Mouse (Mus musculus): ENCODE measurements at regions not wholly inside any gene's neighbourhood (a gene's known extent, or its start where the extent isn't known, plus 50 kb on each side); places are given as distances from the start of the nearest gene placed in this dataset.

DNA sequence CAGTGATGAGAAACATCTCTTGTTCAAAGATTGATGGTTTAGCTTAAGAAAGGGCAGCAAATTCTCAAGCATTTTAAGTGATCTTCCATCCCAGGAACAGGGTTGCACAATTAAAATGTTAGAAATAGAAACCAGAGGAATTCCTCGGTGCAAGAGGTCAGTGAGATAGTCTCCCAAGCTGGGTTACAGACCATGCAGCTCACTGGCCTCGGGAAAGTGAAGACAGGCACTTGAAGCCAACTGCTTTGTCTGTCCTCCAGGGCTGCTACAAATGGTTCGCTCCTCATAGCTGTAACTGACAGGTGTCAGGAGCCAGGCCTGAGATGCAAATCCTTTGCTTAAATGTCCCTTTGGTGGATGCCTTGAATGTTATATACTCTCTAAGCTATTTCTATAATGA, 306.2 kb upstream of the Jag1 start:
- no peak for DNase-seq (ENCODE audit: low spot score)

DNA sequence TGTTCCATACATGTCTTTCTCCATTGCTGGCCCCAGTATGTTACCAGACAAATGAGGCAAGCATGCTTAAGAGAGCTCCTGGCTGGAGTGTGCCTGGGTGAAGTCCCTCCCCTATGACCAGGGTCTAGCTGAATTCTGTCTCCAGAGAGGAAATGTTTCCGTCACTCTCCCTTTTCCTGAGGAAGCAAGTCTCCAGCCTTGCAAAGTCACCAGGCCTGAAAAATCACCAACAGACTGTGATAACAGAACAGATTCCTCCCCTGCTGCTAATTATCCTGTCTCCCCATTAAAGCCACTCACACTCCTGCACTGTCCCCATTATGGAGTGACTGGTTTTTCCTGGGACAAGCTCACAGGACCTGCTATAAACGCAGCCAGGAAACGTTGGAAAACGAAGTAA, 303.2 kb upstream of the Jag1 start:
- DNase-seq (ENCODE audit: low spot score), result no peak

DNA sequence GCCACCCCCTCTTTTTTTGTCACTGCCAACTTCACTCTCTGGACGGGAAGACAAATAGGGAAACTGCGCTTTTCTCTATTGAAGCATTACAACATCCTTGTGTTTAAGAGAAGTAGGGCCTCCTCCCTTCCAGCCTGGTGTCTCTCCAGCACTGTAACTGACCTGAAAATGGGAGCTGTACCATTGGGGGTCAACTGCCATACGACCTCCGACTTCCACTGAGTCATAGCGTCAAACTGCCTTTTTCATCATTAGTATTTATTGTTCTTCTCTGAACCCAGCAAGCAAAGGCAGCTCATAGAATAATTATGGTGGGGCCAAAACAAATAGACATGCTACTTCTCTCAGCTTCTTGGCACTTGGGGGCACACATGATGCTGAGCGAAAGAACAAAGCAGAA, 301.2 kb upstream of the Jag1 start:
- no peak for DNase-seq (ENCODE audit: low spot score)

- no peak for DNase-seq (ENCODE audit: low spot score)
Observed at GRCm38 (mm10) chr2:137413432-137413831, 297.0 kb upstream of the Jag1 start.

- DNase-seq (ENCODE audit: low spot score), result no peak
Observed at GRCm38 (mm10) chr2:137409611-137410010, 293.2 kb upstream of the Jag1 start.

GRCm38 (mm10) chr2:137408294-137408693, 291.9 kb upstream of the Jag1 start:
- DNase-seq (ENCODE audit: low spot score), result no peak

DNA sequence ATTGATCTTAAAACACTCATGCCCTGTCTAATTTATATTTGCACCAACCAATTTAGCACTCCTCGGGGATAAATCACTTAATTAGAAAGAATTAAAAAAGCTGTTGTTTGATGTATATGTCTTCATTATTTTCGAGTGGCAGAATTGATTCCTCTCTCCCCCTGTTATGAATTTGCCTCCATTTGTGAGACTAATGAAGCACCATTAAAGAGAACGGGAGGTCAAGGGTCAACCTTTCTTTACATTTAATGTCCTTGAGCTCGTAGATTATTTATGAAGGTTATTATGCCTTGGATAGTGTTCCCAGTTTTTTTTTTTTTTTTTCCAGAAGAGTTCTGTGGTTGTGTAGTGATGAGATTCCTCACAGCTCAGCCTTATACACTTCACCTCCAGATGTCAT, 277.0 kb upstream of the Jag1 start:
- no peak for DNase-seq (ENCODE audit: low spot score)

DNA sequence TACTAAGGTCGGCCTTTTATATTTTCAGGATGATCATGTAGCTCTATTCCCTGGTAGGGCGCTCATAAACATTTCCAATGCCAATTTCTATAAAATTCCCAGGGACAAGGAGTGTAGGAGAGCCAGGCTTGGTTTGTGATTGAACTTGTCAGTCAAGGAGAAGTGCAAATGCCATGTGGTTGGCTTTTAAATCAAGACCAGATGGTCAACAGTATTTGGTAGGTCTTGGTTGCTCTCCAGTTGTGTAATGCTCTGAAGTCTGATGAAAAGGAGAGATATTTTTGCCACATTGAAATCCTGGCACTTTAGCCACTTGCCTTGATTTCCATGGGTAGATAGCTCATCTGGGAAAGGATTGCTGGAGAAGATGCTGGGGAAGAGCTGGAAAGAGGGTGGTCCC, 263.4 kb upstream of the Jag1 start:
- no peak for DNase-seq (ENCODE audit: low spot score)

DNA sequence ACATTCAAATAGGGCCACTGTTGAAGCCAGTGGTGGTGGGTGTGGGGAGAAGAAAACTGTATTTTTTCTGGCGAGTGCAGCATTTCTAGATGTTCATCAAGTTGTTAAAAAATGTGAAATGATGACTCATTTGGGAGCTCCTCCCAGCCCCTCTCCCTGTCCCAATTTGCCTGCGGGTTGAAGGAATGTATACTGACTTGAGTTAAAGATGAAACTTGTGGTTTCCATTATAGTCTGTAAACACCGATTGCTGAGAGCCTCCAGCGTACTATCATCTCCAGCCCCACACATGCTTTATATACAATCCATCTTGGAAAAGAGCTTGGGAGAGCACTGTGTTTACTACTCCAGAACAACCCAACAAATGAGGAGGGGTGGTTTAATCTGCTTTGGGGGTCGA, 258.9 kb upstream of the Jag1 start:
- no peak for DNase-seq (ENCODE audit: low spot score)

DNA sequence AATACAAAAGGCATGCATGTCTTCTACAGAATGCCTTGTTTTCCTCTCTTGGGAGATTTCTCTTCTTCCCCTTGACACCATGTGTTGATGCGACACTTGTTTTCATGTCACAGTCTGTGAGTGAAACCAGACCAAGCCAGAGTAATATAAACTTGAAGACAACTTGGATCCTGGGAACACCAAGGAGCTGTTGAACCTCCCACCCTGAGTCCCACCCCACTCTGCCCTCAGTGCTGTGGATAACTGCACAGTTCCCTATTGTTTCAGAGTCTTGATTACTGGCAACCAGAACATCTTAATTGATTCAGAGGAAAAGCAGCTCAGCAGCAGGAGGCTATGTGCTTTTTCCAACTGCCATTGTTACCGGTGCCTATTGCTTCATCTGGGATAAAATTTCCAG, 254.6 kb upstream of the Jag1 start:
- DNase-seq (ENCODE audit: low spot score), result no peak

DNA sequence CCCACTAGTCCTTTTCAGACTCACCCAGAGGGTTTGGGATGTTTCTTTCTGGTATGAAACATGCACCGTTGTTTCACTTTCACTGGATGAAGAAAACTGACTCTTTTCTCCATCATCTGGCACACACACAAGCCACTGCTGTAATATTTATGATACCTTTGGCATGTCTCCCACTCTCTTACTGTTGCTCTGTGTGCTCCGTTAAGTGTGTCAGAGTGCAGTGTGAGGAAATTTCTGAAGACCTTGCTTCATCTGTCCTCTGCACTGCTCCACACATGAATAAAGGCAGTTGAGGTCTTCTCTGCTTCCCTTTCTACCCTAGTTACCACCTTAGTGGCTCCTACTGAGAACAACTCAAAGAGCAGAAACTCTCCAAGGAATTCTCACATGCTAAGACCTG, 246.6 kb upstream of the Jag1 start:
- no peak for DNase-seq (ENCODE audit: low spot score)

DNA sequence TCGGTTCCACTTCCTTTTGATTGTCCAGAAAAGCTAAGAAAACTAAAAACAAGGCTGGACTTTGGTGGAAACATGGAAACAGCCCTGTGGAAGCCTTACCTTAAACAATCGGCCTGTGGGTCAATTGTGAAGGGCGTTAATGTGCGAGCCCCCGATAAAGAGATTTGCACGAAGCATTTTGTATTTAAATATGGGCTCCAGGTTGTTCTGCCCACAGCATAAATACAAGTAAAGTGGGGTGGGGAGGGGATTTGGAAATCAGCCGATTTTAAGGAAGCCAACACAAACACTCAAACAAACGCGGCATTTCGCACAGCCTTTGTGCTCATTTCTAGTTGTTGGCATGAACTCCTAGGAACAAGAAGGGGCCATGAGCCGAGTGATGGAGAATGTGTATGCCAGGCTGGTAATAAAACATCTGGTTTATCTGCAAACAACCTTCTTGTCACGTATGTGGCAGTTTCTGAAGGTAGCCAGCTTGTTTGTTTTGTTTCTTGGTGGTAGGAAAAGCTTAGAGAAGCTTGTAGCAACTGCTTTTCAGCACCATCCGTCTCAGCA, 240.8 kb upstream of the Jag1 start:
- DNase-seq (ENCODE audit: low spot score), result no peak

GRCm38 (mm10) chr2:137343736-137344135, 227.3 kb upstream of the Jag1 start:
- DNase-seq (ENCODE audit: low spot score), result no peak

DNA sequence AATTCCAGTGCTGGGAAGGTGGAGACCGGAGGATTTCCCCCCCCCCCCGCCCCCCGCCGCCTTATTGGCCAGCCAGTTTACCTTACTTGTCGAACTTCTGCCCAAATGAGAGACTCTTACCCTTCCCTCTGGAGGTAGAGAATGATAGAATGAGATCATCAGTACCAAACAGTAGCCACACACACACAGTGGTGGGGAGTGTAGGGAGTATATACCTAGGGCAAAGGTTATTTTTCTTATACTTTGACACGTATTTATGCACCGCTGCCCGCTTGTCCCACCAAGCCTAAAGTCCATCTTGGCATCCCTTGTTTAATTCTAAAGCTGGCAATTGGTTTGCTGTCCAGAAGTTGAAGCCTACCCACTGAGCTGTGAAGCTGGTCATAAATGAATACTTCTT, 213.6 kb upstream of the Jag1 start:
- DNase-seq (ENCODE audit: low spot score), result no peak

DNA sequence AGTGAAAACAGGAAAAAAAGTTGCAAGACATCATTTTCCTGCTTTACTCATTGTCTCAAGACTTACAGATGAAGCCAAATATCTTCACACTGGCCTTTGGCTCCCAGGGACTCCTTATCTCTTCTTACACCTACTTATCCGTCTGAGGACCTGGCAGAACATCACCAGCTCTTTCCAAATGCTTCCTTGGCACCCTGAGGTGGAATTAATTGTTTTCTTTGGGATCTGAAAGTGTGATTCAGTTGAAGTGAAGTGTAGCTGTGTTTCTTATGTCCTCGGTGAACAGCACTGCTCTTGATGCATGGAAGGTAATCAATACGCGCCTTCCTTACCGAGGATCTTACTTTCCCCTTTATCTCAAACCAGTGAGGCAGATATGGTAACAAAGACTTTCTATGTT, 207.0 kb upstream of the Jag1 start:
- no peak for DNase-seq (ENCODE audit: low spot score)

GRCm38 (mm10) chr2:137310511-137310910, 194.1 kb upstream of the Jag1 start:
- DNase-seq (ENCODE audit: low spot score), result no peak

- DNase-seq (ENCODE audit: low spot score), result no peak
Observed at GRCm38 (mm10) chr2:137308116-137308515, 191.7 kb upstream of the Jag1 start.

- DNase-seq (ENCODE audit: low spot score), result no peak
Observed at GRCm38 (mm10) chr2:137301474-137302267, 185.2 kb upstream of the Jag1 start.

GRCm38 (mm10) chr2:137289231-137289630, 172.8 kb upstream of the Jag1 start:
- DNase-seq (ENCODE audit: low spot score), result peak; percentile 11

DNA sequence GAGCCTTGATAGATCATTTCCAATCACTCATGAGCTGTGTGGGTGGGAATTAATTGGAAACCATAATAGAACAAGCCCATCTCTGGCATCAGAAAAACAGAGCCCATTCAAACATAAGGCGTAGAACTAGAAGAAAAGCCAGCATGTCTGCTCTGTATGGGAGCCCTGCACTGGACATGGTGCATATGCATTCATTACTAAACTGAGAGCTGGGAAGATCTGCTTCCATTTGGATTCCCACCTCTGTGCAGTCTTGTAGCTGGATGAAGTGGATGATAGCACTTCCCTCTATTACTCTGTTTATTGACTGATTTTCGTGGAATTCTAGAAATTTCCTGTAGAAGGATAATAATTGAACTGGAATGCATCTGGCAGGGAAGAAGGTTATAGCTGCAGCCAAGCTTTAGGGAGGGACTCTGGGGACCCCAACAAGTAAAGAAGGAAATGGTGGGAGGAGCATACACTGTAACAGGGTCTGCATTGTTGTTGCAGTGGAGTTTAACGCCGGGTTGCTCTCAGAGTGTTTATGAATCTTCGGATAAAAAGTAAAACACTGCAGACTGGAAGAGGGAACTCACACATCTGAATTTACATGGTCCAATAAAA, 155.2 kb upstream of the Jag1 start:
- no peak for DNase-seq (ENCODE audit: low spot score)

- no peak for DNase-seq (ENCODE audit: low spot score)
Observed at GRCm38 (mm10) chr2:137262911-137263310, 146.5 kb upstream of the Jag1 start.

DNA sequence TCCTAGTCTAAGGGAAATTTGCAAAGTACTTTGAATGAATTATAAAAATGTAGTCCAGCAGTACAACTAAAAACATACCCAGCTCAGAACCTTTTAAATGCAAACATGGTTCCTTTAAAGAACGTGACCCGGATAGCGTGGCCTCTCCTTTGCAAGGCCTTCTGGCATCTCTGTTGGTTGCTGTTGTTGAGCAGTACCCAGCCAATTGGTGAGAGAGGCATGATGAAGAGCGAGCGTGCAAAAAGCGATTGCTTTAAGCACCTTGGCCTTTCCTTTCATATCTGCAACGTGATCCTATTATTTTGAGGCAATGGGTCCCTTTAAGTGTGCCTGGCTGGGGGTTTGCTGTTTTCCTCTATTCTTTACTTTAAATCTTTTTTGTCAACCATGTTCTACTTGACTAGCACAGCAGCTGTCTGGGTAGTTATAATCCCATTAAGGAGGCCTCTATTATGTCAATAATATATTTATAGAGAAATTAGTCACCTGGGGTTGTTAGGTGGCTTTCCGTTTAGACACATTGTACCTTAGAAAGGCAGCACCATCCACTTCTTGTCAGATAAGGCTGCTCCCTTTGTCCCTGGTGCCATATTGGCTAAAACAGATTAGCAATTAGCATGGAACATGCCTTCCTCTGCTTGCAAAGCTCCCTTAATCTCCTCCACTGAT, 141.5 kb upstream of the Jag1 start:
- no peak for DNase-seq (ENCODE audit: low spot score)

DNA sequence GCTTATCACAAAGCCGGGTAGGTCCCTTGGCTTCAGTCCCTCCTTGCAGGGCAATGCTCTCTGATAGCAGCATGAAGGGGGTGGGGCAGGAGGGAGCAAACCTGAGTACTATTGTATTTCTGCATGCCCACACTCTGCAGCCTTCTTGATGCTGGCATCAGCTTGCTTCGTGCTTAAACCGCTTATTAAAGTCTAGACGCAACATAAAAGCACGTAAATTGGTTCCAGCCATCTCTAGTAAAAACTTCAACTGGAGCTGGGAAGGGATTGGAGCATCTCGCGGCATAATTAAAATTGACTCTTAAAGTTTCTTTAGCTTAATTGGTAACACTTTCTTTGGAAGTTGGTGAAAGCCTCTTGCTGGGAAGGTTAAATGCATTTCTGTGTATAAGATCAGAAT, 131.5 kb upstream of the Jag1 start:
- DNase-seq (ENCODE audit: low spot score), result no peak

Data from layer of hippocampus, adult 9-10 months (tissue).